Mouse (Mus musculus) liver, adult 2 months (tissue): ENCODE measurements around the gene Dpt.

Experiments
- CTCF ChIP-seq: fragments of 200-500 bp; IDR thresholded peaks from 2 replicates; pipeline ENCODE4 v1.5.1; 2011; ENCODE audit warnings: low read depth, low read length, control low read depth
- POLR2A ChIP-seq: fragments of 200-500 bp; IDR thresholded peaks from 2 replicates; pipeline ENCODE4 v1.6.1; 2011; ENCODE audit warnings: low read length, control low read depth; ENCODE audit not compliant: insufficient read depth; ENCODE audit errors: extremely low read depth

DNA sequence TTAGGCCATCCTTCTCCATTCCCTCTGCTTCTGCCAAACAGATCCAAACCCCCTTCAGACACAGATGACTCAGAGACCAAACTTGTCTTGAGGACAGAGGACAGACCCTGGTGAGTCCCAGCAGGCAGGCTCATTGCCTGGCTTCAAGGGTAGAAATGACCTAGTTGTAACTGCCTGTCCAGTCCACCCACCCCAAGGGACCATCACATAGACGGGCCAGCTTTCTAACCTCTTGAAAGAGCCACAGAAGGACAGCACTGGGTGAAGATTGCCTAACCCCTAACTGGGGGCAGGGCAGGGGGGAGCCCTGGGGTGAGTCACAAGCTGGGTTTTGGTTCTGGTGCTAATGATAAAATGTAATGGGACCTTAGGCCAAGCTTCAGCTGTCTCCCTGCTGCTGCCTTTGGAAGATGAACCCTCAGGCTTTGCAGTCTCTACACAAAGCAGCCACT lies 2.1 kb downstream of the Dpt start:
- TF ChIP-seq CTCF: no peak
- TF ChIP-seq POLR2A: no peak
